Mouse (Mus musculus): ENCODE measurements around the gene Prkcq.

GRCm38 (mm10) chr2:11327280-11327679 is 155.4 kb downstream of the Prkcq start:
- TF ChIP-seq CTCF (IDR thresholded peaks at IDR 0.05; ENCODE audit: insufficient read depth, low read depth, low read length) = no peak
- no peak for TF ChIP-seq POLR2A (IDR thresholded peaks at IDR 0.05; ENCODE audit: insufficient read depth, low read depth, low read length)

Data from olfactory bulb, adult 2 months (tissue).